In the genomic region with DNA sequence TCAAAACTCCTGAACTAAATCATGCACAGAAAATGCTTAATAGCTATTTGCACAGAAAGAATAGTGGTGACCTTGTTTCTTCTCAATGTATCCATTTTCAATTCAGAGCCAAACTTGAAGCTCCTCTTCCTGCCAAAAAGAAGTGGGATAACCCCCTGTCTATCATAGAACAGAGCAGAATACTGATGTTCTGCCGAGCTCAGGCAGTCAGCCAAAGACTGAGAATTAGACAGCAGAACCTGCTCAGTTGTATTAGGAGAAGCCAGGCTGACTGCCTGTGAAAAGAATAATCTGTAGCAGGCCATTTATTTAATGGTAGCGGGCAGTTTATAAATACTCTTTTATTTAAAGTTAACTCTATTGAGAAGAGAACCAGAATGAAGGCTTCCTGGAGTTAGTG, we compare ENCODE assay signal across 10 mouse cellular contexts.
DNase-seq lines count a peak whose midpoint lies in the region; ATAC-seq and TF ChIP-seq lines count a peak whose summit lies in the region.
"Had no signal": no experiment of that assay in that cellular context is flagged by ENCODE, and none has a peak within 500 bp of the region (broad histone marks: within the 10 kb centered on the region; RNA-seq: fewer than 3 reads in every experiment).

No protein-coding gene starts in this region.

- no peak overlapping the region for H3K27ac ChIP-seq in forebrain, embryonic 14.5 days (ENCODE audit: low read depth, low read length)
- no peak overlapping the region for H3K27ac ChIP-seq in forebrain, embryonic 12.5 days
- H3K27ac ChIP-seq in stomach, embryonic 14.5 days (ENCODE audit: low read length): no peak overlapping the region
- no peak overlapping the region for H3K27ac ChIP-seq in stomach, postnatal 0 days (replicated peaks)
- H3K27ac ChIP-seq in liver, postnatal 0 days (ENCODE audit: low read depth): no peak overlapping the region
- H3K27ac ChIP-seq: liver, embryonic 13.5 days had no signal

- TF ChIP-seq EP300 in stomach, postnatal 0 days (optimal IDR thresholded peaks at IDR 0.05): no peak
- no peak for TF ChIP-seq EP300 in liver, postnatal 0 days (IDR thresholded peaks at IDR 0.05; ENCODE audit: low read depth)

- peak; percentile 75; the same call in 1 of the 2 replicates for ATAC-seq in forebrain, embryonic 14.5 days
- no peak for ATAC-seq in forebrain, embryonic 12.5 days (ENCODE audit: low FRiP score)
- peak; percentile 37; the same call in 1 of the 2 replicates for ATAC-seq in stomach, embryonic 14.5 days (ENCODE audit: insufficient number of reproducible peaks, insufficient read depth, low FRiP score, low read depth)
- no peak for ATAC-seq in stomach, postnatal 0 days (ENCODE audit: low FRiP score, low TSS enrichment)
- no peak for ATAC-seq in liver, postnatal 0 days

- no peaks in the 10 kb centered on the region for H3K4me1 ChIP-seq in forebrain, embryonic 14.5 days (ENCODE audit: control insufficient read depth, insufficient read depth, low read length)
- H3K4me1 ChIP-seq in forebrain, embryonic 12.5 days: no peaks in the 10 kb centered on the region
- H3K4me1 ChIP-seq in stomach, embryonic 14.5 days (ENCODE audit: control insufficient read depth, insufficient read depth, low read length): no peaks in the 10 kb centered on the region
- no peaks in the 10 kb centered on the region for H3K4me1 ChIP-seq in stomach, postnatal 0 days (replicated peaks; ENCODE audit: control insufficient read depth, insufficient read depth)
- H3K4me1 ChIP-seq in liver, postnatal 0 days (ENCODE audit: insufficient read depth): no peaks in the 10 kb centered on the region
- H3K4me1 ChIP-seq: liver, embryonic 13.5 days had no signal

- no peak overlapping the region for H3K4me2 ChIP-seq in forebrain, embryonic 14.5 days (ENCODE audit: low read length)
- H3K4me2 ChIP-seq in forebrain, embryonic 12.5 days: no peak overlapping the region
- H3K4me2 ChIP-seq in stomach, embryonic 14.5 days (replicated peaks; ENCODE audit: low read depth, low read length): no peak overlapping the region
- H3K4me2 ChIP-seq in stomach, postnatal 0 days (replicated peaks; ENCODE audit: low read depth): no peak overlapping the region
- H3K4me2 ChIP-seq in liver, postnatal 0 days (ENCODE audit: low read depth, low read length): no peak overlapping the region
- H3K4me2 ChIP-seq: liver, embryonic 13.5 days had no signal

- H3K36me3 ChIP-seq in forebrain, embryonic 14.5 days (ENCODE audit: control insufficient read depth, insufficient read depth, low read length): no peaks in the 10 kb centered on the region
- no peaks in the 10 kb centered on the region for H3K36me3 ChIP-seq in forebrain, embryonic 12.5 days (replicated peaks)
- no peaks in the 10 kb centered on the region for H3K36me3 ChIP-seq in stomach, embryonic 14.5 days (ENCODE audit: control insufficient read depth, insufficient read depth, low read length)
- H3K36me3 ChIP-seq in stomach, postnatal 0 days (ENCODE audit: control insufficient read depth, insufficient read depth, low read length): no peaks in the 10 kb centered on the region
- H3K36me3 ChIP-seq in liver, postnatal 0 days (replicated peaks; ENCODE audit: insufficient read depth, low read length): no peaks in the 10 kb centered on the region
- H3K36me3 ChIP-seq: liver, embryonic 13.5 days had no signal

- DNase-seq in forebrain, embryonic 14.5 days (ENCODE audit: low spot score): peak; percentile 81
- DNase-seq in stomach, postnatal 0 days (ENCODE audit: low spot score): no peak
- DNase-seq in left cerebral cortex, adult 9 months (ENCODE audit: low spot score in 2 of 2): peak; percentile 18 to 45
- DNase-seq in kidney, postnatal 10 days: no peak
- no peak for DNase-seq in ovary, postnatal 14 days (ENCODE audit: low spot score)
- DNase-seq in liver, postnatal 0 days: no peak
- DNase-seq: liver, embryonic 13.5 days; thymus, adult 2 months had no signal

- 28% methylated on average over 2 of the region's 2 CpGs for WGBS in forebrain, embryonic 14.5 days
- 70% methylated on average over 2 of the region's 2 CpGs for WGBS in forebrain, embryonic 12.5 days
- 42% methylated on average over 2 of the region's 2 CpGs for WGBS in stomach, embryonic 14.5 days
- WGBS in stomach, postnatal 0 days: 19% methylated on average over 2 of the region's 2 CpGs
- 63% methylated on average over 2 of the region's 2 CpGs for WGBS in liver, postnatal 0 days (ENCODE audit: insufficient replicate concordance)

- no peak overlapping the region for H3K9ac ChIP-seq in forebrain, embryonic 14.5 days (ENCODE audit: low read length)
- no peak overlapping the region for H3K9ac ChIP-seq in forebrain, embryonic 12.5 days
- H3K9ac ChIP-seq in stomach, embryonic 14.5 days (replicated peaks; ENCODE audit: low read depth, low read length): no peak overlapping the region
- no peak overlapping the region for H3K9ac ChIP-seq in stomach, postnatal 0 days (ENCODE audit: low read length)
- no peak overlapping the region for H3K9ac ChIP-seq in liver, postnatal 0 days (replicated peaks)
- H3K9ac ChIP-seq: liver, embryonic 13.5 days had no signal

- no peaks in the 10 kb centered on the region for H3K9me3 ChIP-seq in forebrain, embryonic 14.5 days (replicated peaks; ENCODE audit: control insufficient read depth, low read length)
- no peaks in the 10 kb centered on the region for H3K9me3 ChIP-seq in forebrain, embryonic 12.5 days
- no peaks in the 10 kb centered on the region for H3K9me3 ChIP-seq in stomach, embryonic 14.5 days (ENCODE audit: control insufficient read depth, low read depth, low read length)
- H3K9me3 ChIP-seq in stomach, postnatal 0 days (ENCODE audit: control insufficient read depth, low read length): no peaks in the 10 kb centered on the region
- no peaks in the 10 kb centered on the region for H3K9me3 ChIP-seq in liver, postnatal 0 days (ENCODE audit: low read length)
- H3K9me3 ChIP-seq: liver, embryonic 13.5 days had no signal

- TF ChIP-seq CTCF in stomach, postnatal 0 days (IDR thresholded peaks at IDR 0.05; ENCODE audit: low read depth): no peak
- TF ChIP-seq CTCF in liver, postnatal 0 days (IDR thresholded peaks at IDR 0.05; ENCODE audit: low read depth): no peak

- no peak overlapping the region for H3K4me3 ChIP-seq in forebrain, embryonic 14.5 days (ENCODE audit: low read depth, low read length)
- H3K4me3 ChIP-seq in forebrain, embryonic 12.5 days (replicated peaks): no peak overlapping the region
- no peak overlapping the region for H3K4me3 ChIP-seq in stomach, embryonic 14.5 days (ENCODE audit: low read depth, low read length)
- no peak overlapping the region for H3K4me3 ChIP-seq in stomach, postnatal 0 days (ENCODE audit: low read depth, low read length)
- no peak overlapping the region for H3K4me3 ChIP-seq in liver, postnatal 0 days (ENCODE audit: low read depth, low read length)
- H3K4me3 ChIP-seq: liver, embryonic 13.5 days had no signal

- no peaks in the 10 kb centered on the region for H3K27me3 ChIP-seq in forebrain, embryonic 14.5 days (replicated peaks; ENCODE audit: control insufficient read depth, insufficient read depth, low read length)
- no peaks in the 10 kb centered on the region for H3K27me3 ChIP-seq in forebrain, embryonic 12.5 days
- no peaks in the 10 kb centered on the region for H3K27me3 ChIP-seq in stomach, embryonic 14.5 days (ENCODE audit: control insufficient read depth, insufficient read depth, low read length)
- H3K27me3 ChIP-seq in stomach, postnatal 0 days (ENCODE audit: control insufficient read depth, insufficient read depth, low read length): no peaks in the 10 kb centered on the region
- no peaks in the 10 kb centered on the region for H3K27me3 ChIP-seq in liver, postnatal 0 days (ENCODE audit: insufficient read depth, low read length)
- H3K27me3 ChIP-seq: liver, embryonic 13.5 days had no signal

Comparison
In these comparisons a context has a peak if more than half of its experiments do, and no peak if none do; other contexts are left out.
1. ATAC-seq: peak in forebrain, embryonic 14.5 days (single experiment) and stomach, embryonic 14.5 days (single experiment); none in forebrain, embryonic 12.5 days (single experiment), stomach, postnatal 0 days (single experiment) and liver, postnatal 0 days (single experiment).
2. DNase-seq: peak in forebrain, embryonic 14.5 days (single experiment) and left cerebral cortex, adult 9 months (2 of 2); none in stomach, postnatal 0 days (single experiment), kidney, postnatal 10 days (single experiment), ovary, postnatal 14 days (single experiment) and liver, postnatal 0 days (single experiment).